Mouse (Mus musculus) neural tube, embryonic 15.5 days (tissue): ENCODE measurements around the gene Mis12. TPM values are rescaled to one million over a fixed set of nuclear protein-coding genes. Genes with fewer than 3 reads are reported as not detected.

Experiments used
- ATAC-seq: fragments of 200-750 bp; cut with Nextera tagmentation; 2 replicates; pipeline ENCODE4 v1.8.0; 2017; ENCODE audit warnings: mild to moderate bottlenecking, moderate TSS enrichment, moderate library complexity; ENCODE audit not compliant: low FRiP score
- H3K27ac ChIP-seq: fragments of 300-500 bp; sonication (generic); replicated peaks from 2 replicates; pipeline ENCODE4 v1.5.1; 2015; ENCODE audit warnings: mild to moderate bottlenecking, inconsistent platforms
- H3K27me3 ChIP-seq: fragments of 300-500 bp; sonication (generic); replicated peaks from 2 replicates; pipeline ENCODE4 v1.6.1; 2015; ENCODE audit warnings: inconsistent platforms
- H3K36me3 ChIP-seq: fragments of 300-500 bp; sonication (generic); 2 replicates; pipeline ENCODE4 v1.6.1; 2015; ENCODE audit warnings: inconsistent platforms
- H3K4me1 ChIP-seq: fragments of 300-500 bp; sonication (generic); 2 replicates; pipeline ENCODE4 v1.6.1; 2015; ENCODE audit warnings: inconsistent platforms
- H3K4me2 ChIP-seq: fragments of 300-500 bp; sonication (generic); 2 replicates; pipeline ENCODE4 v1.6.1; 2015; ENCODE audit warnings: inconsistent platforms, mild to moderate bottlenecking, moderate library complexity
- H3K4me3 ChIP-seq: fragments of 300-500 bp; sonication (generic); replicated peaks from 2 replicates; pipeline ENCODE4 v1.5.1; 2015; ENCODE audit warnings: mild to moderate bottlenecking, inconsistent platforms
- H3K9ac ChIP-seq: fragments of 300-500 bp; sonication (generic); replicated peaks from 2 replicates; pipeline ENCODE4 v1.6.1; 2015; ENCODE audit warnings: mild to moderate bottlenecking, inconsistent platforms
- H3K9me3 ChIP-seq: fragments of 300-500 bp; sonication (generic); replicated peaks from 2 replicates; pipeline ENCODE4 v1.6.1; 2016; ENCODE audit warnings: inconsistent platforms
- WGBS: fragments of 180-500 bp; shearing (Covaris S2); methylation state at CpG from one replicate; pipeline ENCODE4 v1.1.7; 2015; ENCODE audit warnings: mixed read lengths; 5-methylcytosine and 5-hydroxymethylcytosine counted together
- polyA plus RNA-seq: library from polyadenylated mRNA; unstranded; fragments of >200 nt; fragmentation: Nextera tagmentation; extraction: Ambion mirVana; gene quantifications from 2 replicates; pipeline ENCODE4 v1.2.1, GENCODE M21; 2015

Gene Mis12
- polyA plus RNA-seq = 29.8 and 34.2 TPM in 2 replicates

DNA sequence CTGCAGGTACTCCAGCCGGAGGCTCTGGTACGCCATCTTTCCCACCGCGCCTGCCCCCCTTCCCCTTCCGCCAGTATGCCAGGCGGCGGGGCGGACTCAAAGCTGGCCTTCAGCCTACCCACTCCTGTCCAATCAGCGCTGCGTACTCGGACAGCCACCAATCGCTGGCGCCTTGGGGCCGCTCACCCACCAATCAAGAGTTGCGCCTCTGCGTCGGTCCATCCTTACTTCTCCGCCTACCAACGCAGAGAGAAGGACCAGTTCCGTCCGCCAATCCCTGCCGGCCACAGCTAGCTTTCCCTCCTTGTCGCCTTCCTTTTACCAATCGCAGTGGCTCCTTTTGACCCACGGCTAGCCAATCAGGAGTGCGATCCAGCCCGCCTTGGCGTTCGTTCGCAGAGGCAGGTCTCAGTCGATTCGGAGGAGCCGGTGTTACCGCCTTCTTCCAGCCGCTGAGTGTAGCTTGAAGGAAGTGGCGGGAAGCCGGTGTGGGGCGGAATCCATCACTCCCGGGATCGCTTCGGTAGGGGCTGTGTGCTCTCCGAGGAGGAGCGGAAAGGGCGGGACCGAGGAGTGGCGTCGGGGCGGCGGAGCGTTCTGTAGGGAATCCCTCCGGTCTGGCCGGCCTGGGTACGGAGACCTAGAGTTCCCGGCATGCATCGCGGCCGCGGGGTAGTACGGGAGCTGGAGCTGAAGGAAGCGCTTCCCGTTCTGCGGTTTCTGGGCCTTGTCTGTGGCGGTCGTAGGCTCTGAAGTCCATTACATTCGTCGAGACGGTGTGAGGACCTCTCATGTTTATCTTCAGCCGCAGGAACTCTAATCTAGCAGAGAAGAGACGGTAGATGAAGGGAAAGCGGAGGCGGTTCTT is at the start of gene Mis12, which contains the start of gene Derl2:
Mis12 (plus strand) TSS at position 411 of the 868 bp plus-strand sequence.
Derl2 (minus strand) TSS at position 641 of the 868 bp plus-strand sequence.
- no peaks in the 10 kb centered on the region for H3K9me3 ChIP-seq
- H3K27me3 ChIP-seq = no peaks in the 10 kb centered on the region
- H3K4me1 ChIP-seq = peaks cover 42% of the 10 kb centered on the region
- ATAC-seq = peak; percentile 100
- peak within 1 kb of the TSS; percentile 86 for H3K4me3 ChIP-seq
- peak within 1 kb of the TSS; percentile 84 for H3K4me2 ChIP-seq
- H3K27ac ChIP-seq = peak within 1 kb of the TSS; percentile 90
- H3K36me3 ChIP-seq = no peaks in the 10 kb centered on the region
- under 1% methylated on average over 71 of the region's 71 CpGs for WGBS
- peak within 1 kb of the TSS; percentile 95 for H3K9ac ChIP-seq

DNA sequence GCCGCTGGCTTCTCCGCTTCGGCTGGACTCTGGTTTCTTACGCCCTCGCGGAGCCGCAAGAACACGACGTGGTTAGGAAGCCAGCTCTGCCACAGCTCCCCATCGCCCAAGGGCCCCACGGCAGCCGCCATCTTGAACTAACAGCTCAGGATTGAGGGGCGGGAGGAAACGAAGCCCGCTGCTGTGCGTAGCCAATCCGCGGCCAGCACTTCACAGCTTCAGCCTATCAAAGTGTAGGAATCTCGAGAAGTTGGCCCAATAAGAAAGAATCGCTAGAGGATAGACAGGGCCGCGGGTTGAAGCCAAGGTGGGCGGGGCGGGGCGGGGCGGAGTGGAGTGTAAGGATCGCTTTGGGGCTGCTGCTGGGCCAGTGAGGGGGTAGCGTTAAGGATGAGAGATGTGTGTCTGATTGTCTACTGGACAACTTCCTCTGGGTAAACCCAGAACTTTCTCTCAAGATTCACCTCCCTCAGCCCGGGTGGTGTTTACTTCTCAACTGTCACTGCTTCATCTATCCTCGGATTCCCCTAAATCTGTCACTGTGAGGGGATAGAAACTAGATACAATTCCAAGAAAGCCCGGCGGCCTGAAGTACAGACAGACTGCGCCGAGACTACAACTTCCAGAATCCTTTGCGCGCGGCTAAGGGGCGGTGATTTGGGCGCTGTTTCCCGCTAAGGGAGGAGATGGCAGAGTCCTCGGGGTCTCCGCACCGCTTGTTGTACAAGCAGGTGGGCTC is 49.4 kb upstream of the Mis12 start, which contains the start of the genes Nup88 and Rpain:
Nup88 (minus strand) TSS at position 153 of the 739 bp plus-strand sequence.
Rpain (plus strand) TSS at position 393 of the 739 bp plus-strand sequence.
- WGBS = under 1% methylated on average over 43 of the region's 43 CpGs
- peaks cover 40% of the 10 kb centered on the region for H3K36me3 ChIP-seq
- H3K9ac ChIP-seq = peak within 1 kb of the TSS; percentile 99
- peak within 1 kb of the TSS; percentile 91 for H3K4me2 ChIP-seq
- ATAC-seq = peak; percentile 98
- H3K27me3 ChIP-seq = no peaks in the 10 kb centered on the region
- H3K4me3 ChIP-seq = peak within 1 kb of the TSS; percentile 95
- H3K4me1 ChIP-seq = peaks cover 23% of the 10 kb centered on the region
- peak within 1 kb of the TSS; percentile 94 for H3K27ac ChIP-seq
- no peaks in the 10 kb centered on the region for H3K9me3 ChIP-seq

DNA sequence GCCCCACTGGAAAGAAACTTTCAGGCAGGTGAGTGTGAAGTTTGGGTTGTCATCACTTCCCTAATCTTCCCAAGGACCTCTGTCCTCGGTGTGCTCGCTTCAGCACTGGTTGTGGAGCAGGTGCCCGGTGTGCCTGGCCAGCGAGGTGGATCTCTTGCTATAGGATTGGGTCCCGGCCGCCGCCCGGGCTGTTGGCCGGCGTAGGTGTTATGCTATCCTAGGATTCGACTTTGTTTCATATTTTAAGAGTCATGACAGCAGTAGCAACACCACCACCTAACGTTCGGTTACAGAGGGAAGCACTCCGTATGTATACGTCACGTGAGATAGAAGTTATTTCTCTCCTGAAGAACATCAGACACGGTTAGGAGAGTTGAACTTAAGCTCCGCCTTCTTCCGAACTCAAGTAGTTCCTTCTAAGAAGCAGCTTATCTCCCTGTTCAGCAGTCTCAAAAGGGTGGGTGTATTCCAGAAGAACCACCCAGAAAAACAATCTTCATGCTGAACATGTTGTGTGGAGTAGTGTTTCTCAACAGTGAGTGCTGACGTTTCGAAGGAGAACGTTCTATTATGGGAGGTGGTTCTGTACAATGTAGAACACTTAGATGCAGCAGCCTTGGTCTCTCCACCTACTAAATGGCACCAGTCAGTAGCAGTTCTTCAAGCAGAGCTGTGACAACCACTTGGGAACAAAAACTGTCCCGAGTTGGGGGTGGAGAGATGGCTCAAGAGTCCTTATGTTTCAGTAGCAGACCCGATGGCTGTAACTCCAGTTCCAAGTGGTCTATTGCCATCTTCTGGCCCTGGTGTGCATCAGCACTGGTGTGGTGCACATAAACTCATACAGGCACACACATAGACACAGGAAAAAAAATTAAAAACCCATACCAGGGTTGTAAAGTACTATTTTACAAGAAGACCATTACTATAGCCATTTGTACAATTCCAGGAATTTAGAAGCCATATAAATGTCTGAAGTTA is 48.6 kb upstream of the Mis12 start:
- Histone ChIP-seq H3K4me1 (peaks cover 23% of the 10 kb centered on the region), H3K9me3 (no peaks in the 10 kb centered on the region), H3K9ac (peak overlapping the region; percentile 68), H3K36me3 (peaks cover 41% of the 10 kb centered on the region), H3K27me3 (no peaks in the 10 kb centered on the region), H3K4me3 (peak overlapping the region; percentile 95), H3K4me2 (peak overlapping the region; percentile 91), H3K27ac (peak overlapping the region; percentile 94)
- WGBS = 18% methylated on average over 24 of the region's 24 CpGs
- ATAC-seq = peak; percentile 28

DNA sequence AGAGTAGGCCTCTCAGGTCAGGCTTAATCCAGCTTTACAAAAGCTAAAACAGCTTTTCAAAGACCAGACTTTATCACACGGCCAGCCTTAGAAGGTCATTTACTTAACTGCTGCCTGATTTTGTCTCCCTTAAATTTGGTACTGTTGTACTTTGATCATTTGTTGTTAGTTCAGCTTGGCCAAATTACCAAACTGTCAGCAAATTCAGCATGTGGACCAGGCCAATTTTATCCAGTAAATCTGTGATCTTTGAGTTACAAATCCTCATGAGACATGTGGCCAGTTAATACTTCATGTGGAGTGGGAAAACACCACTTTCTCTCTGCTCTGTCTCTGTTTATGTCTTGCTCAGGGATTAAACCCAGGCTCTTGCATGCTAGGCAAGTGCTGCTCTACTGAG is 46.8 kb upstream of the Mis12 start:
- no peak overlapping the region for H3K4me2 ChIP-seq
- no peak for ATAC-seq
- peaks cover 48% of the 10 kb centered on the region for H3K36me3 ChIP-seq
- peaks cover 20% of the 10 kb centered on the region for H3K4me1 ChIP-seq
- H3K4me3 ChIP-seq = no peak overlapping the region
- no peaks in the 10 kb centered on the region for H3K27me3 ChIP-seq
- H3K9ac ChIP-seq = no peak overlapping the region
- WGBS = 71% methylated on average over 1 of the region's 1 CpGs
- no peak overlapping the region for H3K27ac ChIP-seq
- no peaks in the 10 kb centered on the region for H3K9me3 ChIP-seq

DNA sequence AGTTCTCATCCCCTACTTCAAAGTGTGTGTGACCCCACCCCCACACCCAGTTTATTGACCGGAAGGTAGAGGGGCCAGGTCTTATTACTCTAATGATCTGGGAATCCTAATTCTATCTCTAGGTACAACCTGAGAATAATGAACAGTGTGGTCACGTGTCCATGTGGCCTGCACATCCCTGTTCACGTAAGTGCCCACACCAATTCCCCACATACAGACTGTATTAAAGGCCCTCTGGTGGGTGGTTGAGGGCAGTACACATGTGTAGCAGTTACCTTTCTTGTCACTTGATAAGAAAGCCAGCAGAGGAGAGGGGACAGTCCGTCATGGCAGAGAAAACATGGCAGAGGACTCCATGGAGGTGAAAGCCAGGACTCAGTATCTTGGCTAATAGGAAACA is 45.5 kb upstream of the Mis12 start:
- Histone ChIP-seq H3K27me3 (no peaks in the 10 kb centered on the region), H3K36me3 (peaks cover 61% of the 10 kb centered on the region), H3K27ac (no peak overlapping the region), H3K9ac (no peak overlapping the region), H3K4me3 (no peak overlapping the region), H3K4me2 (no peak overlapping the region), H3K9me3 (no peaks in the 10 kb centered on the region), H3K4me1 (peaks cover 9% of the 10 kb centered on the region)
- ATAC-seq = no peak
- 74% methylated on average over 4 of the region's 4 CpGs for WGBS

DNA sequence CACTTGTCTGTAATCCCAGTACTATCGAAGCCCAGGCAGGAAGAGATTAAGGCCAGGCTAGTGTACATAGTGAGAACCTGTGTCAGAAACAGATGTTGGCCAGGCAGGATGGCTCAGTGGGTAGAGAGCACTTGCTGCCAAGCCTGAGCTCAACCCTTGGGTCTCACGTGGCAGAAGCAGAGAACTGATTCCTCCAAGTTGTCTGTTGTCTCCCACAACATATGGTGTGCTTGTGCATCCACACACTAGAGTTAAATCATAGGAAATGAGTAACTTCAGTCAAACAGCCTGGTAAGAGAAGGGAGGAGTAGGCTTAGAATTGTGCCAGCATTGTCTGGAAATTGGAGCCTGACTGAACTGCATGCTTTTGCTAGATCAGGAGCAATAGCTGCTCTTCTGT is 44.2 kb upstream of the Mis12 start:
- peaks cover 72% of the 10 kb centered on the region for H3K36me3 ChIP-seq
- no peak overlapping the region for H3K27ac ChIP-seq
- no peak overlapping the region for H3K4me2 ChIP-seq
- no peak overlapping the region for H3K4me3 ChIP-seq
- no peak overlapping the region for H3K9ac ChIP-seq
- 82% methylated on average over 2 of the region's 2 CpGs for WGBS
- H3K4me1 ChIP-seq = peaks cover 9% of the 10 kb centered on the region
- ATAC-seq = no peak
- no peaks in the 10 kb centered on the region for H3K27me3 ChIP-seq
- H3K9me3 ChIP-seq = no peaks in the 10 kb centered on the region

DNA sequence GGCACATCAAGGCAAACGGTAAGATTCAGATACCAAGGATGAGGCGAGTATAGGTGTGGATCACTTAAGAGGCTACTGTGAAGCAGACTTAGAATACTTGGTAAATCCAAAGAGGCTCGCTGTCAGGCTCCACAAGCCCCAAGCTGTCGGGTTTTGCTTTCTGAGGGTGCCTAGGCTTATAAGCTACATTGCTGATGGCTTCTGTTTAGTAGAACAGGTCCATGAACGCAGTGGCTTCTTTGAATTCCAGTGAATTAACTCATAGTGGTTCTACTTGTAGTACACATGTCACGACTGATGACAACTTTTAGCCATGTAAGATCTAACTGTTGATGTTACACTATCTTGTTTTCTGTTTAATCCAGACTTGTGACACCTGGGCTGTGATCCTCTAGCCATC is 42.1 kb upstream of the Mis12 start:
- no peak for ATAC-seq
- Histone ChIP-seq H3K4me2 (no peak overlapping the region), H3K36me3 (peaks cover 81% of the 10 kb centered on the region), H3K4me1 (peaks cover 14% of the 10 kb centered on the region), H3K4me3 (no peak overlapping the region), H3K27ac (no peak overlapping the region), H3K27me3 (no peaks in the 10 kb centered on the region), H3K9me3 (no peaks in the 10 kb centered on the region), H3K9ac (no peak overlapping the region)
- 90% methylated on average over 6 of the region's 6 CpGs for WGBS

DNA sequence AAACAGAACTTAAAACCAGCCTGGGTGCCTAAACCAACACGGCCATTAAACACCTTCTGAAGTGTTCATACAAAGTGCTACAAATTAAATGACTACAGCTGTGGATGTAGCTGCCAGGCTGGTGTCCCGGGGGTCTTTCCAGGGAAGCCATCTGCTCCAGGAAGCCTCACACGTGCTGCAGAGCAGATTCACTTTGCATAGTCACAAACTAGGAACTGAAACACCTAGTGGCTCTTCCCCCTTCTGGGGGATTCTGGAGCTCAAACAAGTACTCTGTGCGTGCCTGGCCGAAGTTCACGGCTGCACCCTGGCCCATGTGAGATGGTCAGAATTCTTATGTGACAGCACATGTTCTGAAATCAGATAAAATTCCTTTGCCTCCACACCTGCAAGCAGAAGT is 39.2 kb upstream of the Mis12 start:
- ATAC-seq = no peak
- Histone ChIP-seq H3K27ac (no peak overlapping the region), H3K36me3 (peaks cover 68% of the 10 kb centered on the region), H3K4me2 (no peak overlapping the region), H3K4me3 (no peak overlapping the region), H3K9me3 (no peaks in the 10 kb centered on the region), H3K27me3 (no peaks in the 10 kb centered on the region), H3K9ac (no peak overlapping the region), H3K4me1 (peaks cover 17% of the 10 kb centered on the region)
- WGBS = 76% methylated on average over 6 of the region's 6 CpGs

DNA sequence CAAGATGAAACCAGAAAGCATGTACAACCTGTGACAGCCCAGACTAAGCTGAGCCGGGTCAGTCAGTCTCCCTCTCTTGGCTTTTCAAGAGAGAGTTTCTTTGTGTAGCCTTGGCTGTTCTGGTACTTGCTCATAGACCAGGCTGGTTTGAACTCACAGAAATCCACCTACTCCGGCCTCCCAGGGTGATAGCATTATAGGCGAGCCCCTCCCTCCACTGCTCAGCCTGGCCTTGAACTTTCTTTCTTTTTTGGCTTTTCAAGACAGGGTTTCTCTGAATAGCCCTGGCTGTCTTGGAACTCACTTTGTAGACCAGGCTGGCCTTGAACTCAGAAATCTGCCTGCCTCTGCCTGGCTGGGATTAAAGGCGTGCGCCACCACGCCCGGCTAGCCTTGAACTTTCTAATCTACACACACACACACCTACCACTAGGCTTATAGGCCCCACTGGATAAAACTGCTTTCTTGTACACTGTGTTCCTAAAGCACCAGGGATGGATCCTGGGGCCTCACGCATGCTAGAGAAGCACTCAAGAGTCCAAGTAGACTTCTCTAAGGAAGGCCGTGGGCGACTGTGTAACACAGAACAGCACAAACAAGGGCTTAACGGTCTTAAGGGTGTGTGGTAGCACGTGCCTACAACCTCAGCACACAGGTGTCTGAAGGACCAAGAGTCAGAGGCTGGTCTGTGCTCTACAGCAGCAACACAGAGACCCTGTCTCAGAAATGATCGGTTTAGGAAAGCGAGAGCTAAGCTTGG is 38.5 kb upstream of the Mis12 start:
- ATAC-seq = no peak
- H3K9me3 ChIP-seq = no peaks in the 10 kb centered on the region
- peaks cover 68% of the 10 kb centered on the region for H3K36me3 ChIP-seq
- WGBS = 96% methylated on average over 14 of the region's 14 CpGs
- peak overlapping the region; percentile 69; the same call in 1 of the 2 replicates for H3K4me2 ChIP-seq
- peaks cover 17% of the 10 kb centered on the region for H3K4me1 ChIP-seq
- H3K27me3 ChIP-seq = no peaks in the 10 kb centered on the region
- 0 out of 2 replicates have a peak overlapping the region, but pooled peaks have one; percentile 99 for H3K4me3 ChIP-seq
- no peak overlapping the region for H3K27ac ChIP-seq
- no peak overlapping the region for H3K9ac ChIP-seq

DNA sequence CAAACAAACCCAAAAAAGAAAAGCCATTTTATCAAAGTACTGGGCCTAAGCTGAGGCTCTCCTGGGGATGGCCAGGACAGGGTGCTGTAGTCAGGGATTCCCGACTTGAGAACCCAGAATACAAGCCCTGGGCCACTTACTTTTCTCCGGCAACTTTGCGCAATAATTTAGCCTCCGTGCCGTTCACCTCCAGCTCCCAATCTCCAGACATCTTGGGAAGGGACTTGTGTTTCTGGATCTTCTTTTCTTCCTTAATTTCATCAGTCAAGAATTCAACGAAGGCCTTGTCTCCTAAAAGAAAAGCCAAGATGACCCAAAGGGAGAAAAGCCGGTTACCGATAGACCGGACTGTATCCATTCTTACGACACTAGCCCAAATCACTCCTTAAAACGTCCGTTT is 37.4 kb upstream of the Mis12 start:
- no peak overlapping the region for H3K27ac ChIP-seq
- H3K4me2 ChIP-seq = peak overlapping the region; percentile 69
- H3K36me3 ChIP-seq = peaks cover 68% of the 10 kb centered on the region
- no peaks in the 10 kb centered on the region for H3K27me3 ChIP-seq
- H3K4me1 ChIP-seq = peaks cover 17% of the 10 kb centered on the region
- H3K9ac ChIP-seq = peak overlapping the region; percentile 93
- peak overlapping the region; percentile 99 for H3K4me3 ChIP-seq
- WGBS = 9% methylated on average over 12 of the region's 12 CpGs
- no peak for ATAC-seq
- H3K9me3 ChIP-seq = no peaks in the 10 kb centered on the region
